In genomic region chr1:59487651-59488051, GRCm38 (mm10) we compare ENCODE assay signal across 9 mouse cellular contexts. TPM values are rescaled to one million over a fixed set of nuclear protein-coding genes. Genes with fewer than 3 reads are reported as not detected.
DNase-seq lines count a peak whose midpoint lies in the region; ATAC-seq and TF ChIP-seq lines count a peak whose summit lies in the region.
"Had no signal": no experiment of that assay in that cellular context is flagged by ENCODE, and none has a peak within 500 bp of the region (broad histone marks: within the 10 kb centered on the region; RNA-seq: fewer than 3 reads in every experiment).

No protein-coding gene starts in this region.

- H3K4me1 ChIP-seq in CH12.LX (ENCODE audit: control insufficient read depth in 1 of 2, insufficient read depth in 2 of 2) = peaks cover 15 to 64% of the 10 kb centered on the region in 2 experiments
- peaks cover 19% of the 10 kb centered on the region for H3K4me1 ChIP-seq in forebrain, embryonic 14.5 days (ENCODE audit: control insufficient read depth, insufficient read depth, low read length)
- H3K4me1 ChIP-seq in hindbrain, embryonic 14.5 days (replicated peaks; ENCODE audit: control insufficient read depth, insufficient read depth, low read length) = peaks cover 24% of the 10 kb centered on the region
- H3K4me1 ChIP-seq in liver, embryonic 11.5 days (replicated peaks; ENCODE audit: control insufficient read depth, insufficient read depth, low read length) = peaks cover 56% of the 10 kb centered on the region
- H3K4me1 ChIP-seq in neural tube, embryonic 15.5 days = peaks cover 43% of the 10 kb centered on the region

- H3K27me3 ChIP-seq in CH12.LX (replicated peaks) = no peaks in the 10 kb centered on the region
- H3K27me3 ChIP-seq in forebrain, embryonic 14.5 days (replicated peaks; ENCODE audit: control insufficient read depth, insufficient read depth, low read length) = 0 out of 2 replicates have a peak, but pooled peaks cover 8% of the 10 kb centered on the region
- H3K27me3 ChIP-seq in hindbrain, embryonic 14.5 days (ENCODE audit: control insufficient read depth, insufficient read depth, low read length) = peaks cover 11% of the 10 kb centered on the region
- H3K27me3 ChIP-seq in liver, embryonic 11.5 days (replicated peaks; ENCODE audit: control insufficient read depth, insufficient read depth, low read length) = peaks cover 12% of the 10 kb centered on the region
- H3K27me3 ChIP-seq in neural tube, embryonic 15.5 days (replicated peaks) = no peaks in the 10 kb centered on the region; the same call in 1 of the 2 replicates

- peak; percentile 40 for DNase-seq in CH12.LX (ENCODE audit: extremely low read depth)
- DNase-seq in adrenal gland, adult 18-20 months (ENCODE audit: low spot score in 2 of 2) = peak; percentile 37 to 44
- DNase-seq in forebrain, embryonic 14.5 days (ENCODE audit: low spot score) = no peak
- no peak for DNase-seq in hindbrain, embryonic 14.5 days (ENCODE audit: low spot score)
- DNase-seq in liver, embryonic 11.5 days (ENCODE audit: low spot score) = peak; percentile 45
- no peak for DNase-seq in frontal cortex, postnatal 10 days (ENCODE audit: low spot score in 2 of 2)
- no peak for DNase-seq in right cerebral cortex, adult 2 months (ENCODE audit: low spot score in 2 of 2)

- TF ChIP-seq RAD21 in CH12.LX (IDR thresholded peaks at IDR 0.05; ENCODE audit: low read depth, low read length) = no peak

- H3K9me3 ChIP-seq in CH12.LX (replicated peaks; ENCODE audit: low read length) = peaks cover 15% of the 10 kb centered on the region
- no peaks in the 10 kb centered on the region for H3K9me3 ChIP-seq in forebrain, embryonic 14.5 days (replicated peaks; ENCODE audit: control insufficient read depth, low read length)
- no peaks in the 10 kb centered on the region for H3K9me3 ChIP-seq in hindbrain, embryonic 14.5 days (ENCODE audit: control insufficient read depth, low read length)
- H3K9me3 ChIP-seq in liver, embryonic 11.5 days (ENCODE audit: control insufficient read depth, low read length) = no peaks in the 10 kb centered on the region
- no peaks in the 10 kb centered on the region for H3K9me3 ChIP-seq in neural tube, embryonic 15.5 days (replicated peaks)

- no peak overlapping the region for H3K9ac ChIP-seq in CH12.LX (ENCODE audit: insufficient read depth, low read depth)
- H3K9ac ChIP-seq in forebrain, embryonic 14.5 days (ENCODE audit: low read length) = peak overlapping the region; percentile 32
- H3K9ac ChIP-seq in hindbrain, embryonic 14.5 days = peak overlapping the region; percentile 25; the same call in 1 of the 2 replicates
- peak overlapping the region; percentile 53; the same call in 1 of the 2 replicates for H3K9ac ChIP-seq in liver, embryonic 11.5 days (ENCODE audit: low read depth, low read length)
- H3K9ac ChIP-seq in neural tube, embryonic 15.5 days (replicated peaks) = no peak overlapping the region

- in situ Hi-C loops in CH12.LX (cut with MboI; ENCODE audit: low pct_ligation_motif_present, low pct_unique_long_range_greater_than_20kb, low sequenced_read_pairs) = no loop called here

- TF ChIP-seq POLR2A in CH12.LX (IDR thresholded peaks at IDR 0.05; ENCODE audit: low read depth, low read length) = no peak

- H3K27ac ChIP-seq in CH12.LX (ENCODE audit: insufficient read depth, low read depth) = no peak overlapping the region
- no peak overlapping the region for H3K27ac ChIP-seq in forebrain, embryonic 14.5 days (ENCODE audit: low read depth, low read length)
- no peak overlapping the region for H3K27ac ChIP-seq in hindbrain, embryonic 14.5 days
- H3K27ac ChIP-seq in liver, embryonic 11.5 days (ENCODE audit: low read depth, low read length) = peak overlapping the region; percentile 60
- peak overlapping the region; percentile 41; the same call in 1 of the 2 replicates for H3K27ac ChIP-seq in neural tube, embryonic 15.5 days (replicated peaks)

- H3K4me2 ChIP-seq in CH12.LX (ENCODE audit: insufficient read depth, low read depth, poor library complexity, severe bottlenecking) = peak overlapping the region; percentile 31
- H3K4me2 ChIP-seq in forebrain, embryonic 14.5 days (ENCODE audit: low read length) = peak overlapping the region; percentile 33
- H3K4me2 ChIP-seq in hindbrain, embryonic 14.5 days (replicated peaks) = peak overlapping the region; percentile 41
- peak overlapping the region; percentile 60 for H3K4me2 ChIP-seq in liver, embryonic 11.5 days
- peak overlapping the region; percentile 45 for H3K4me2 ChIP-seq in neural tube, embryonic 15.5 days

- dilution Hi-C loops in CH12.LX (cut with MboI; ENCODE audit: extremely low pct_ligation_motif_present, extremely low pct_unique_long_range_greater_than_20kb, low sequenced_read_pairs) = no loop called here

- peaks cover 14 to 22% of the 10 kb centered on the region in 2 experiments for H3K36me3 ChIP-seq in CH12.LX (replicated peaks in 1 of 2; ENCODE audit: control insufficient read depth in 1 of 2, insufficient read depth in 1 of 2, low read length in 1 of 2)
- no peaks in the 10 kb centered on the region for H3K36me3 ChIP-seq in forebrain, embryonic 14.5 days (ENCODE audit: control insufficient read depth, insufficient read depth, low read length)
- H3K36me3 ChIP-seq in hindbrain, embryonic 14.5 days (replicated peaks; ENCODE audit: control insufficient read depth, insufficient read depth) = no peaks in the 10 kb centered on the region
- peaks cover 2% of the 10 kb centered on the region; the same call in 1 of the 2 replicates for H3K36me3 ChIP-seq in liver, embryonic 11.5 days (ENCODE audit: control insufficient read depth, insufficient read depth, low read length)
- no peaks in the 10 kb centered on the region for H3K36me3 ChIP-seq in neural tube, embryonic 15.5 days

- no peak for TF ChIP-seq EP300 in CH12.LX (IDR thresholded peaks at IDR 0.05; ENCODE audit: low read length)

- peak overlapping the region in 1 of 3 experiments; percentile 20 for H3K4me3 ChIP-seq in CH12.LX (replicated peaks in 1 of 3; ENCODE audit: low read depth in 2 of 3, low read length in 2 of 3, poor library complexity in 1 of 3)
- peak overlapping the region; percentile 7; the same call in 1 of the 2 replicates for H3K4me3 ChIP-seq in forebrain, embryonic 14.5 days (ENCODE audit: low read depth, low read length)
- H3K4me3 ChIP-seq in hindbrain, embryonic 14.5 days (replicated peaks; ENCODE audit: low read length) = no peak overlapping the region; the same call in 1 of the 2 replicates
- 0 out of 2 replicates have a peak overlapping the region, but pooled peaks have one; percentile 19 for H3K4me3 ChIP-seq in liver, embryonic 11.5 days (ENCODE audit: low read depth, low read length)
- H3K4me3 ChIP-seq in neural tube, embryonic 15.5 days (replicated peaks) = peak overlapping the region; percentile 17; the same call in 1 of the 2 replicates
- H3K4me3 ChIP-seq: erythroblast, embryonic 14.5 days had no signal

- no peak for ATAC-seq in forebrain, embryonic 14.5 days
- ATAC-seq in hindbrain, embryonic 14.5 days (ENCODE audit: low FRiP score) = no peak
- 0 out of 2 replicates have a peak, but pooled peaks have one; percentile 21 for ATAC-seq in liver, embryonic 11.5 days (replicated peaks; ENCODE audit: low FRiP score)
- ATAC-seq in neural tube, embryonic 15.5 days (ENCODE audit: low FRiP score) = no peak

- TF ChIP-seq CTCF in CH12.LX (conservative IDR thresholded peaks at IDR 0.05 in 1 of 2, IDR thresholded peaks at IDR 0.05 in 1 of 2; ENCODE audit: low read depth in 2 of 2, low read length in 2 of 2) = no peak

- H3K79me2 ChIP-seq in CH12.LX (replicated peaks; ENCODE audit: control insufficient read depth, extremely low read depth, insufficient read depth, poor library complexity, severe bottlenecking) = peaks cover 36% of the 10 kb centered on the region

- WGBS in forebrain, embryonic 14.5 days = 7% methylated on average over 10 of the region's 10 CpGs
- 7% methylated on average over 10 of the region's 10 CpGs for WGBS in hindbrain, embryonic 14.5 days
- 12% methylated on average over 10 of the region's 10 CpGs for WGBS in liver, embryonic 11.5 days
- WGBS in neural tube, embryonic 15.5 days = 11% methylated on average over 10 of the region's 10 CpGs

TF ChIP-seq in CH12.LX, 34 proteins besides CTCF, POLR2A, EP300 and RAD21 (continues in another document):
- TF ChIP-seq USF1 (IDR thresholded peaks at IDR 0.05; ENCODE audit: low read depth, low read length) (no peak), KAT2A (IDR thresholded peaks at IDR 0.05; ENCODE audit: insufficient replicate concordance, low read length) (no peak), MAX (IDR thresholded peaks at IDR 0.05; ENCODE audit: low read length) (no peak), MEF2A (IDR thresholded peaks at IDR 0.05; ENCODE audit: borderline replicate concordance, low read depth, low read length) (0 out of 2 replicates have a peak, but pooled peaks have one; percentile 42), ZNF384 (IDR thresholded peaks at IDR 0.05; ENCODE audit: low read depth, low read length) (no peak), ZKSCAN1 (IDR thresholded peaks at IDR 0.05; ENCODE audit: borderline replicate concordance, low read depth, low read length) (no peak), MXI1 (IDR thresholded peaks at IDR 0.05; ENCODE audit: low read depth, low read length) (no peak), NRF1 (IDR thresholded peaks at IDR 0.05; ENCODE audit: low read depth, low read length) (no peak), MAZ (IDR thresholded peaks at IDR 0.05; ENCODE audit: low read depth, low read length) (no peak), TBP (conservative IDR thresholded peaks at IDR 0.05; ENCODE audit: low read depth, low read length) (no peak)

RNA-seq across cellular contexts. Expression of gene Fzd7, which starts 5.4 kb away (rescaled TPM):
- total RNA-seq in CH12.LX (2012; rRNA removed) = 8.2 and 10.1 TPM in 2 replicates
- 3.3 and 4.0 TPM in 2 replicates for total RNA-seq in CH12.LX (2014; rRNA removed)
- polyA plus RNA-seq in CH12.LX (2012; ENCODE audit: insufficient read length, low read depth) = 4.2 and 4.8 TPM in 2 replicates
- total RNA-seq in adrenal gland, adult 18-20 months (2021) = 10 to 100 TPM in 1 of 2 experiments, 1 to 10 TPM in 1; 9.9 to 15.2 TPM
- 3.4 and 3.9 TPM in 2 replicates for polyA plus RNA-seq in forebrain, embryonic 14.5 days (2014; fragmentation: Nextera tagmentation; extraction: Ambion mirVana)
- 3.8 and 4.4 TPM in 2 replicates for polyA plus RNA-seq in hindbrain, embryonic 14.5 days (2014; fragmentation: Nextera tagmentation; extraction: Ambion mirVana)
- 7.5 and 7.7 TPM in 2 replicates for polyA plus RNA-seq in liver, embryonic 11.5 days (2014; fragmentation: Nextera tagmentation; extraction: Ambion mirVana)
- 3.5 and 4.5 TPM in 2 replicates for polyA plus RNA-seq in neural tube, embryonic 15.5 days (2015; fragmentation: Nextera tagmentation; extraction: Ambion mirVana)

RNA-seq across cellular contexts. Expression of gene Gm973, which starts 28.4 kb away (rescaled TPM):
- total RNA-seq in CH12.LX (2012; rRNA removed) = 7.6 and 8.8 TPM in 2 replicates
- 2.3 and 4.3 TPM in 2 replicates for total RNA-seq in CH12.LX (2014; rRNA removed)
- 14.9 and 17.7 TPM in 2 replicates for polyA plus RNA-seq in CH12.LX (2012; ENCODE audit: insufficient read length, low read depth)
- total RNA-seq in adrenal gland, adult 18-20 months (2021) = 10 to 100 TPM in 1 of 2 experiments, 1 to 10 TPM in 1; 2.7 to 31.5 TPM
- 5.5 and 6.2 TPM in 2 replicates for polyA plus RNA-seq in forebrain, embryonic 14.5 days (2014; fragmentation: Nextera tagmentation; extraction: Ambion mirVana)
- 7.1 and 10.6 TPM in 2 replicates for polyA plus RNA-seq in hindbrain, embryonic 14.5 days (2014; fragmentation: Nextera tagmentation; extraction: Ambion mirVana)
- polyA plus RNA-seq in liver, embryonic 11.5 days (2014; fragmentation: Nextera tagmentation; extraction: Ambion mirVana) = 0.14 and 0.22 TPM in 2 replicates
- 9.6 and 10.0 TPM in 2 replicates for polyA plus RNA-seq in neural tube, embryonic 15.5 days (2015; fragmentation: Nextera tagmentation; extraction: Ambion mirVana)
- polyA plus RNA-seq: erythroblast, embryonic 14.5 days had no signal

Comparison
In these comparisons a context has a peak if more than half of its experiments do, and no peak if none do; other contexts are left out.
1. DNase-seq: peak in CH12.LX (single experiment), adrenal gland, adult 18-20 months (2 of 2) and liver, embryonic 11.5 days (single experiment); none in forebrain, embryonic 14.5 days (single experiment), hindbrain, embryonic 14.5 days (single experiment), frontal cortex, postnatal 10 days (0 of 2) and right cerebral cortex, adult 2 months (0 of 2).
2. H3K27ac ChIP-seq: peak in liver, embryonic 11.5 days (single experiment) and neural tube, embryonic 15.5 days (single experiment); none in CH12.LX (single experiment), forebrain, embryonic 14.5 days (single experiment) and hindbrain, embryonic 14.5 days (single experiment).
3. H3K9ac ChIP-seq: peak in forebrain, embryonic 14.5 days (single experiment), hindbrain, embryonic 14.5 days (single experiment) and liver, embryonic 11.5 days (single experiment); none in CH12.LX (single experiment) and neural tube, embryonic 15.5 days (single experiment).
4. Peak in every context shown above with its lines, with median percentiles within 50 percentile points of each other: H3K4me2 ChIP-seq.